Mouse (Mus musculus): ENCODE data around the gene Gm36028.

The Gm36028 gene

DNA sequence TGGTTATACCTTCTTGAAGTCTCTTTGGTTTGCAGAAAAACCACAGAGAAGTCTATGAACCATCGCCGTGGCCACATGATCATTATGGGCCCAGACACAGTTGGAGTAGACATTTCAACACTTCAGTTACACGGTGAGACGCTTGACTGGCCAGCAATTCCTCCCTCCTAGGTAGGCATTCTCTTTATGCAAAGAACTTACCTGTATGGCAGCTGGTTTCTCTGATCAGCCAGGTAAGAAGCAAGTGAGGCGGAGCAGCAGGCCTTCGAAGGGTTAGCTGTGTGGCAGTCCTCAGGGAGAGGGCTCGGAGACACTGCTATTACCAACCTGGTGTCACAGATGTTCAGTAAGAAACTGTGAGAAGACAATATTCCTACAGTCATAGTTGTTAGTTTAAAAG is 733 bp downstream of the Gm36028 start:
- CTCF ChIA-PET, result no interaction called here

DNA sequence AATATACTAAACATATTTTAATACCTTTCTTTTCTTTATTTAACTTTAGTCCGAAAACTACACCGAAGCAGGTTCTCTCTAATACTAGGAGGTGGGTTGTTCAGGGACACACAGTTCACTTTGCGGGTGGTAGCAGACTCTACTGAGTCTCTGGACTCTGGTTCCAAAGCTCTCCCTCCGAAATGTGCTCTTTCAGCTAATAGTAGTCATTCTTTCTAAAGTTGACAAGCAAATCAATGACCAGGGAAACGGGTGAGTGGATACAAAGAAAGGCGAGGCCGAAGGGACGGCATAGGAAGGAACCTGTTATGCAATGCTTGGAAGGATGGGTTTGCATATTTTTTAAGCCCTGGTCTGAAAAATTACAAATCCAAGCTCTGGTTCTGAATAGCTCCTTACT is 3.5 kb downstream of the Gm36028 start:
- CTCF ChIA-PET, result no interaction called here

DNA sequence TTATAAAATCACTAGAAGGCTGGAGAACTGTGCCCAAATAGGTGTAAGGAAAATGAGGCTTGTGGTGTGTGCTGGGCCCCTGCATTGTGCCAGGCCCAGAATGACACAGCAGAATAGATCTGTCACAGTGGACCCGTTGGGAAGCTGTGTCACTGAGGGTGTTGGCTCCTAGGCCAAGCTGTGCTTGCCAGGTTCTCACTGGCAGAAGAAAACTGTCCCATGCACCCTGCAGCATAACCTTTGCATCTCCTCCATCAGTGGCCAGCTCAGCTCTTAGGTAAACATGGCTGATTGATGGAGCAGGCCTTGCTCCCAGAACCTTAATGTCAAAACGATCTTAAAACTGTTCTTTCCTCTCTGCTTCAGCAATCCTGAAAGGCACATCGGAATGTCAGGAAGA is 4.6 kb downstream of the Gm36028 start:
- CTCF ChIA-PET, result no interaction called here

DNA sequence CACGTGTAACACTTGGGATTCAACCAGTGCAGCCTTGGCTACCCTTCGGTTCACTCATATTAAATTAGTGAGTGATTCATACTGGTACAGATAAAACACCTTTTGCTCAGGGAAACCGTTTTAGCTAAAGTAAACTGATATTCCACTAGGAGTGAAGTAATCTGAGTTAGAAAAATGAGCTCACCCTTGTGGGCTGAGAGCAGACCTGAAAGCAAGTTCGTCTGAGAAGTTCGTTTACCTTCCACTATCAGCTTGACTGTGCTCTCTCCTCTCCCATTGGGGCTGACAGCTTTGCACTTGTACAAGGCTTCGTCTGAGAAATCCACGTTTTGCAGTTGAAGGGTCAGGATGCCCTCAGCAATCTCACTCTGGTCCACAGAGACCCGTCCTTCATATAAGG is 5.4 kb downstream of the Gm36028 start:
- CTCF ChIA-PET, result no interaction called here

DNA sequence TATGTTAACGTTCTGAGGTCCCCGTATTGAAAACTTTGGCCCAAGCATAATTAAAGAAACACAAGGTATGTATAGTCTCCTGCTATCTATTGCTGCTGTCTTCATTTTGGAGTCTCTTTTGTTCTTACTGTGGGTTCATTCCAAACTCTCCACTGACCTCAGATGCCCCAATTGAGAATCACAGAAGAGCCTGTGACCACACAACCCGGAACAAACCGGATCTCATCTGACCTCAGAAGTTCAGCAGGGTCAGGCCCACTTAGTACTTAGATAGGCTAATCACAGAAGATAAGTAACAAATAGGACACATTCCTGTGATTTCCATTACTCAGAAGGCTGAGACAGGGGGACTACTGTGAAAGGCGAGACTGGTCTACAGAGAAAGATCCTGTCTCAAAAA is 6.4 kb downstream of the Gm36028 start:
- CTCF ChIA-PET, result no interaction called here

DNA sequence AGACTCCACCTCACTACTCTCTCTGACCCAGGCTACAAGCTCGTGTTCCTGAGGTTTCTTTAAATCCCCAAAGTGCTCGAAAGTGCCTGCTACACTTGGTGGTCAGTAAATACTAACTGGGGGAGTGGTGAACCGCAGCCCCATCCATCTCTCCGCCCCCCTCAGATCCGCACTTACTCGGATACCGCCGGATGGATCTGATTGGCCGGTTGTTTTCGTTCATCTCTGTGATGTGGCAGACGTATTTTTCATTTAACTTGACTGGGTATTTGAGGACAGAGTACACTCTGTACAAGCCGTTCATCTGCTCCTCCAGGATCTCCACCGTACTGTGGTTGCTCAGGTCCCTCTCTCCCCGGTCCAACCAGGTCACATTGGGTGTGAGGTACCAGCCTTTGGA is 6.9 kb downstream of the Gm36028 start:
- CTCF ChIA-PET, result no interaction called here

DNA sequence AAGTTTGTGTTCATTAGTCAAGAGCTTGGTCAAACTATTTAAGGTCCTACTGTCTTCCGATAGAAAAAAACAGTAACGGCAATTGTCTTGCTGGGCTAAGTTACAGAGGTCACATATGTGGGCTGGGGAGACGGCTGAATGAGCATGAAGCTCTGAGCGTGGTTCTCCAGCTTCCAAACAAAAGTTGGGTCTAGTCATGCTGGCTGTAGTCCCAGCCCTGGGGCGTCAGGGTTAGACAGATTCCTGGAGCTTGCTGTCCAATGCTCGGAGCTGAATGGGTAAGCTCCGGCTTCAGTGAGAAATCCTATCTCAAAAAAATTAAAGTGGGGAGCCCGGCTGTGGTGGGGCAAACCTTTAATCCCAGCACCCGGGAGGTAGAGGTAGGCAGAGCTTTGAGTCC is 7.7 kb downstream of the Gm36028 start:
- CTCF ChIA-PET, result no interaction called here

DNA sequence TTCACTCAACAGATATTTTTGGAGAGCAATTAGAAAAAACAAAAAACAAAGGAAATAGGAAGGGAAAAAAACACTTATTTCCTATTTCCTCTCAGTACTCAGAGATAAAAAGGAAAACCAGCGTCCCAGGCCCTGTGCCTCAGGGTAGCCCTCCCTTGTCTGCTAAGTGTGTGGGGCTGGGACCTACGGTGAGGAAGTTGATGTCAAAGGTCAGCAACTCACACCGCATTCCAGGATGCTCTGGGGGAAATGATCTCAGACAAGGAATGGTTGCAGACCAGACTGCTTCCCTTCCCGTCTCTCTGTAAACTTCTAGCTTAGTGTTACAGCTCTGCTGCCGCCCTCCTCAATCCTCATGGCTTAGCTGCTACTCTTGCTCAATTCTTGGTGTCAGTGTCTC is 9.6 kb downstream of the Gm36028 start:
- CTCF ChIA-PET, result no interaction called here

DNA sequence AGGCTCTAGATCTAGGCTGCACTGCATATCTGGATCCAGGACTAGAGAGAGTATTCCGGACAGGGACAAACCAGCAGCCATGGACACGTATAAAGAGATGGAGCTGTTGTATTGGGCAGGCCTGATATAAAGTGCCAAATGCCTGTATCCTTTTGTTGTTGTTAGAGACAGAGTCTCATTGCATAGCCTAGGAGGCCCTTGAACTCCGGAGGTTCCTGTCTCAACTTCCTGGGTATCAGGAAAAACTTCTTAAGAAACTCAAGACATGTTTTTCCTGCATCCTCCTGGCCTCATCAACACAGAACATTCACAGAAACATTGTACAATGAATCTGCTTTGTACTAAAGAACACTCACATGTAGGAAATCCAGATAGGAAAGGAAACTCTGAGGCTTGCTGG is 13.9 kb downstream of the Gm36028 start:
- CTCF ChIA-PET, result no interaction called here

DNA sequence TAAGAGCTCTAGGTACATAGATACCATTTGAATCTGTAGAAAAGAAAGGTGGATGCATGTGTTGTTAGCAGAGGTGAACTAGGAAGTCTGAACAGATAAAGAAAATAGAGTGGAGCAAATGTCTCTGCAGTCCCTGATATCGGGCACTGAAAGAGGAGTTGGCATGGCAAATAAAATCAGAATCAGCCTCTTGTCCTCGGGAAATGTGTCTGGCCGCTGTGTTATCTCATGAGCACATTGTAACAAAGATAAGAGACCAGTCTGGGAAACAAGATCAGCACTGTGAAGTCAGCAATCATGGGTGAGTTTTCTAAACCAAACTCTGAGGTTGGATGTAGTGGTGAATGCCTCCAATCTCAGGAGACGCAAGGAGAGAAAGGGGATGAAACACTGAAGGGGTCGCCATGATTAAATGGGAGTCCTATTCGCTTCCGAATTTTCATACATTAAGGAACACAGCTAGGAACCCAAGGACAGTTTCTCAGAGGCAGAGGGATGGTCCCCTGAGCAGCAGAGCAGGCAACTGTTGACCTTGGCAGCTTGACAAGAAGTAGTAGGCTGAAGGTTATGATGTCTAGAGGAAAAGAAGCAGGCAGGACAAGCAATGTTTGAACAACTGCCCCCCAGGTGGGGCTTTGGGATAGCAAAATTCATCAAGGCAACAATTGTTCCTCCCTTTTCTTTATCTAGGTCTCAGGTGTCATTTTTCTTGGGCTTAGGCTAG is 15.6 kb downstream of the Gm36028 start:
- CTCF ChIA-PET, result no interaction called here

DNA sequence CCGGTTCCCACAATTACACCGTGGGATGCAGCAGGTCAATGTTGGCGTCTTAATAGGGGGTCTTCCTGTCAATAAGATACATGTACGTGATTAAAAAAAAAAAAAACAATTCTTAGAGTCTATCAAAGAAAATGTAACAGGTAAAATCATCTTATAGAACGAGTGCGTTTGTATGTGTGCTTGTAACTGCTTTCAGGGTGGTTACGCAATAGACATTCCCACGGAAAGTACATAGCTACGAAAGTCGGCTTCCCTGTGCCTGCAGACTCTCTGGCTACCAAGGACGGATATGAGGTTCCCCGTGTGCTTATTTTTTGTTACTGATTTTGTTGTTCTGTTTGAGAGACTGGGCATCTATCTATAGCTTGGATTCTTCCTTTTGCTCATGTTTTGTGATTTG is 17.2 kb downstream of the Gm36028 start:
- CTCF ChIA-PET, result no interaction called here

DNA sequence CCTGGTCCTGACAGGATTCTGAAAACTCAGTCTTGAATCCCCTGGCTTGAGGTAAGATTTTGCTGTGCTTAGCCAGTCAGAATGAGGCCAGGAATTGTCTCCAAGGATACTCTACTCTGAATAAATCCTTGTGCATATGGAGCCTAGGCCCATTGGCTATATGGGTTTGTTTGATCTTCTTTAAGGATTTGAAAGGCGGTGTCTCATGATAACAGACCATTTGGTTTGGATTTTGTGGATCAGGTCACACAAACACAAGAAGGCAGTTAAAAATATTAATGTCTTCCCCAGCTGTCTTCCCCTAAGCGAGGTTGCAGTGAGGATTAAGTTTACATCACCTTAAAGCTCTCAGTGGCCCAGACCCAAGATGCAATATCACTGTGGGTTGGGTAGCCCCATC is 18.5 kb downstream of the Gm36028 start:
- CTCF ChIA-PET, result no interaction called here

DNA sequence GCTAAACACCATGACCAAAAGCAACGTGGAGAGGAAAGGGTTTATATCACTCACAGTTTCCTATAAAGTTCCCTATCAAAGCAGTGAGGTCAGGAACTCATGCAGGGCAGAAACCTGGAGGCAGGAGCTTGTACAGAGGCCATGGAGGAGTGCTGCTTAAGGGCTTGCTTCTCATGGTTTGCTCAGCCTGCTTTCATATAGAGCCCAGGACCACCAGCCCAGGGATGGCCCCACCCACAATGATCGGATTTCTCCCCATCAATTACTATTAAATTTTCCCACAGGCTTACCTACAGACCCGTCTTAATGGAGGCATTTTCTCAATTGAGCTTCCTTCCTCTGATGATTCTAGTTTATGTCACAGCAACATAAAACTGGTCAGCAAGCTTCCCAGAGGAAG is 23.4 kb downstream of the Gm36028 start:
- CTCF ChIA-PET, result no interaction called here

DNA sequence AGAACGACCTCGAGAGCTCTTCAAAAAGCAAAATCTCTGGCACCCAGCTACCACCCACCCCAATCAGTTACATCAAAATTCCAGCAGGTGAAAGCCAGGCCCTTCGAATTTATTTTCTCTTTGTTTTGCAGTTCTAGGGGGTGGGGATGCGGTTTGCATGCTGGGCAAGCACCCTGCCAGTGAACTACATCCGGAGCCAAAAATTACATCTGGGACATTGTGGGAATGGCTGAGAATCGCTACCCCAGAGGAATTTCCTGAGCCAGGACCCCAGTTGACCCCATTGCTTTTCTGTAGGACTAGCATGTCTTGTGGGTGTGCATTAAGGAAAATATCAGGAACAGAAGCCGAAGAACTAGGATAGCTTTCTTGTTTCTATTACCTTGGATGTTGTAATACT is 29.9 kb downstream of the Gm36028 start:
- CTCF ChIA-PET, result no interaction called here

DNA sequence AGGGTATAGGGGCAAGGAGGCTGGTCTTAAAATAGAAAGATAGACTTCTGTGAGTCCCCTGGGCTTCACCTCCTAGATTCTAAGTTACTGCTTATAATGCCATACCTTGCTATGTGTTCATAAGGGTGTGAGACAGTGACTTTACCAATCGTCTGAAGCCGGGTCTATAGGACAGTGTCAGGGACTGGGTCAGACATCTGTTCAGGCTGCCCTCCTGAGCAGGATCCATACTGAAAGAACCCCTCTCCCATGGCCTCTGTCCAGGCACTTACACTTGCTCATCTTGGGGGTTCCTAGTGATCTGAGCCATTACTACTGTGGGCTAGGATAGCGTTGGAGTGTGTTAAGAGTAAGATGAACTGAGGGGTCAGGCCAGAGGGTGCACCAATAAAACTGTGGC is 34.7 kb downstream of the Gm36028 start:
- CTCF ChIA-PET, result no interaction called here

DNA sequence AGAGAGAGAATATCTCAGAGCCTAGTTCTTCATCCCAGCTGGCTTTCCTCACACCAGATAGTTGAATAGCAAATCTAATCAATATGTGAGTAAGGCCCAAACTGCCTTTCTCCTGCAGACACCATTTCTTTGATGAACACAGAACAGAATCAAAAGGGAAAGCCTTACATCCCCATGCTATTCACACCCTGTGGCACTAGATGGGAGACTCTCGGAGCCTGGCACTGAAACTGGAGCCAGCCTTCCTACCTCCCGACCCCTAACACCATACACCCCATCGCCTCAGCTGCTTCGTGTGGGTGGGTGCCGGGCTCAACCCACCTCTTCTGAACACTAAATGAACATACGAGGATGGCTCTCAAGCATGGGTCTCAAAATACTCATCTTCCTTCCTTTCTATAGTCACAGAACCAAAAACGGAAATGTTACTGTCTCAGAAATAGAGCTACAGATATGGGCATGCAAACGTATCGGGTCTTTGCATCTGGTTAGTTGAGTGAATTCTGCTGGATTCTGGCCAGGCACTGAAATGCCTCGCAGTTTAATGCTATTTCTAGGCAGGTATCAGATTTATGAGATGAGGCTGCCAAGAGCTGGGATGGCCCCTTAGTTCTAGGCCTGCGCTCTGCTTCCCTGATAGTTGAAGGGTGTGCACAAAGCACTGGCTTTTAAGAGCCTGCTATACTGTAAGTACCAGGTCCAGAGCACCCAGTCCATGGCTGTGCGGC is 36.0 kb downstream of the Gm36028 start:
- CTCF ChIA-PET, result no interaction called here

DNA sequence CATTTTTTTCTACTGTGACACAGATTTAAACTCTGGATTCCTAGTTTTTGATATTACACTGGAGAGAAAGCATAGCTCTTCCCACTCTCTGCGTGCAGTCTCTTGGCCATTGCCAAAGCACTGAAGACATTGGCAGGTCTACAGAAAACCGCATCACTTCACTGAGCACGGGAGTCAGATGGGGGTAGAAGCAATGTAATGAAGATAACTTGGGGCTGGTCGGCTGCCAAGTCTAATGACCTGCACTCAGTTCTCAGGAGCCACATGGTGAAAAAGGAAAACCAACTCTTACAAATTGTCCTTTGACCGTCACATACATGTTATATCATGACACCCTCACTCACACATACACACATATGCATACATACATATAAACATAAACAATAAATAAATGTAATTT is 37.0 kb downstream of the Gm36028 start:
- CTCF ChIA-PET, result no interaction called here

DNA sequence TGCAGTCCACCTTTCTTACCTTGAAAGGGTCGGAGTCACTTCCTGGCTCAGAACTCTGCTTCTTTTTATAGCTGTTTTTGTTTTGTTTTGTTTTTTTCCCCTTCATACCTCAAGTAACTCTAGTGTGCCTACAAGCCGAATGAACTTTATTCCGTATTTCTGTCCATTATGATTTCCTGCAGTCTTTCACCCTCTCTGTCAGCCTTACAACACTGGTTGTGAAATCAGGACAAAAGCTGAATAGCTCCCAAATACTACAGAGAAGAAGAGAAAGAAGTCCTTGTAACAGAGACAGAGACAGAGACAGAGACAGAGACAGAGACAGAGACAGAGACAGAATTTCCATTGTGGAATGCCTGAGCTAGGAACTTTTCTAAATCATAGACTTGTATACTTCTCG is 43.0 kb downstream of the Gm36028 start:
- CTCF ChIA-PET, result no interaction called here

DNA sequence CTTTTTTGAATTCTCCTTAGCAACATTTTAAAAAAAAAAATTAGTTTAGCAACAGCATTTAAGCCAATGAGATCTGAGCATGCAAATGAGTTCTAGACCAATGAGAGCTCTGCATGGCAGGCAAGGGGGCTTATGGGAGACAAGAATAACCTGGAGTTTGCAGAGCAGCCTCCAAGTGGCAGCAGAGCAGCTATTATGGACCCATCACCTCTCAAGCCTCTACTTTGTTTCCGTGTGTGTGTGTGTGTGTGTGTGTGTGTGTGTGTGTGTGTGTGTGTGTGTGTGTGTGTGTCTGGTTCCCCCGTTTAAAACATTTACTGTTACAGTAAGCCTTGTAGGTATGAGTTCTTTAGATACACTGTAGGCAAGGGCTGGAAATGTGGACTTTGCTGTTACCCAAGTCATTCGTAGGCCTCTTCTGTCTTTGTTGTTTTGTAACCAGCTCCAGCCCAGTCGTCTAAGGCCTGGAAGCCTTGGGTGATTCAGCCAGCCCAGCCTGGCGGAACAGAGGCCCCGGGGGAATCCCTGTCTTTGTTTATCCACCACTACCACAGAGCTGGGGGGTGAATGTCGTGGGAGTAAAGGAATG is 46.5 kb downstream of the Gm36028 start:
- CTCF ChIA-PET, result interaction anchor here (0.6 to 0.7 kb wide), 2 partner anchors 132 to 384 kb away, joined by 3 to 12 read pairs; no protein-coding TSS in a partner anchor

DNA sequence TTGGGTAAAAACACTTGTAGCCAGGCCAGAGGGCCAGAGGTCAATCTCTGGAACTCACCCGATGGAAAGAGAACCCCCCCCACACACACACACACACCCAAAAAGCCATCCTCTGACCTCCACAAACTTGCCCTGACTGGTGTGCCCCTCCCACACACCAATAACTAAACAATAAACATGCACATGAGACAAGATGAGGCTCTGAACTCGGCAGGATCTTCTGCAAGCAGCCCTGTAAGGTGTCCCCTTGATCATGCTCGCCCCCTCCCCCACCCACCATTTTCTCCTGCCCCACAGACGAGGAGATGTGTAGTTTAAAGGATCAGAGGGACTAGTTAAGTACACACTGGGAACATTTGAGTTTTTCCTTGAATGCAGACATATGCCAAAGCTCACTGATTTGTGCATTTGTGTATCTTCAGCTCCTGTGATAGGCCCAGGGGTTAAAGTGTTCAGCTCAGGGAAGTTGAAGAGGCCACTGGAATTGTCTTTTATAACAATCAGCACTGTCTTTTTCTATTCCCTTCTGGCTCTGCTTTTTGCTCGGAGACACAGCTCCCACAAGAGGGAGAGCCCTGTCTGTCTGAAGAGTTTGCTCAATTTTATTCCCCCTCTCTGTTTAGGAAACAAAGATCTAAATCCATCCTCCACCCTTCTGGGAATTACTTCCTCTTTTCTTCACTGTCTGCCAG is 47.1 kb downstream of the Gm36028 start:
- CTCF ChIA-PET, result no interaction called here

DNA sequence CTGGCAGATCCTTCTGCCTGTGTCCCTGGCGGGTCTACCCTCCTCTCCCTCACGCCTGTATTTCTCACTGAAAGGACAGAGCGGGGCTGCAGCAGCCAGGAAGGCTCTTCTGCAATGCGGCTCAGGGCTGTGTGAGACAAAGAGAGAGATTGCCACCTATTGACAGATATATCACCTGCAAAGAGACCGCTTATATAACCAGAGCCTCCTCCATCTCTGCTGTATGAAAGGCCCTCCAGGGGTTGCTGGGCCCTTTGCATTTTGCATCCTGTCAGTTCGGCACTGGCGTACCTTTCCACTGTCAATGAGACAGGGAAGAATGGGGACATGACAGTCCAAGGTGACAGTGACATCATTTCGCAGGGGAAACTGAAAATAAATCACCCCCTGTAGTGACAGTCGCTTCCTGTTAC is 48.5 kb downstream of the Gm36028 start:
- CTCF ChIA-PET, result no interaction called here

DNA sequence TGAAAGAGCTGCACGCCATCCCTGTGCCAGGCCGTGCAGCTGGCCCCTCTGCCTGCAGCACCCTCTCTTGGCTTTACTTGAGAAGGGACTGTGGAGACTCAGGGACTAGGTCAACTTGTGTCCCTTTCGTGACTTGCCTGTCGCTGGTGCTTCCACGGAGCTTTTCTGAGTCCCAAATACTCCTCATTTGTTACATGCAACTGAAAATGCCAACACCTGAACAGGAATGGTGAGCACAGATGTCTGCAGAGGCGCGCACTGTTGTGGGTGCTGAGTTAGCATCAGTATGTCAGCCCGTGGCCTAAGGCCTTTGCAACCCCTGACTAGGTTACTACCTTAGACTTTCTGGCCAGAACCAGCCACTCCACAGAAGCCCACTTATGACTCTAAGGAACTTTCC is 49.1 kb downstream of the Gm36028 start:
- CTCF ChIA-PET, result no interaction called here

DNA sequence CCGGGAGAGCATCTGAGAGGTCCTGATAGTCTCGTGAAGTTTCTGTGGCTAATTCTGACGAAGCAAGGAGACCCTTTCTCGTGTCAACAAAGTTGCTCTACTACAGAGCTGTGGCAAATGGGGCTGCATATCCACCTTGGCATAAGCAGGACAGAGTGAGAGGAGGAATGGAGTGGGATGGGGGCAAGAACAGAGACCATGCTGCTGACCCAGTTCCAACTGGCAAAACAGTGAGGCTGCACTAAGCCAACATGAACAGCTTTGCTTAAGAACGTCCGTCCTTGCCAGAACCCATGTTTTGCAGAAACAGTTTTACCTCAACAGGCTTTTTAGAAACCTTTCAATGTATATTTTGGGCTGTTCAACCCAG is 51.3 kb downstream of the Gm36028 start:
- CTCF ChIA-PET, result interaction anchor here (0.7 kb wide), 1 partner anchor 403 kb away, joined by 5 read pairs; no protein-coding TSS in a partner anchor
